ENCODE assay signal across 17 mouse cellular contexts in genomic region chr3:144638110-144638509, GRCm38 (mm10).
"Had no signal": no experiment of that assay in that cellular context is flagged by ENCODE, and none has a peak within 500 bp of the region (broad histone marks: within the 10 kb centered on the region; RNA-seq: fewer than 3 reads in every experiment).

No protein-coding gene starts in this region.

- DNase-seq: retina, postnatal 1 day; right cerebral cortex, adult 18-20 months; right cerebral cortex, postnatal 14 days; right cerebral cortex, postnatal 25 days; right cerebral cortex, postnatal 4 days; spleen, adult 18-20 months; thymus, adult 18-20 months; thymus, adult 2 months; thymus, postnatal 14 days; thymus, postnatal 25 days; thymus, postnatal 36 days; thymus, postnatal 4 days had no signal

- H3K9me3 ChIP-seq: neural tube, embryonic 13.5 days; neural tube, embryonic 15.5 days; stomach, embryonic 15.5 days had no signal

- H3K4me3 ChIP-seq: neural tube, embryonic 12.5 days; neural tube, embryonic 13.5 days; neural tube, embryonic 15.5 days; stomach, embryonic 15.5 days had no signal

- H3K36me3 ChIP-seq: neural tube, embryonic 12.5 days; neural tube, embryonic 13.5 days; neural tube, embryonic 15.5 days; stomach, embryonic 15.5 days had no signal

- H3K4me2 ChIP-seq: neural tube, embryonic 12.5 days; neural tube, embryonic 13.5 days; neural tube, embryonic 15.5 days; stomach, embryonic 15.5 days had no signal

- H3K9ac ChIP-seq: neural tube, embryonic 12.5 days; neural tube, embryonic 13.5 days; neural tube, embryonic 15.5 days; stomach, embryonic 15.5 days had no signal

- H3K27ac ChIP-seq: neural tube, embryonic 12.5 days; neural tube, embryonic 13.5 days; neural tube, embryonic 15.5 days; stomach, embryonic 15.5 days; stomach, postnatal 0 days had no signal

- H3K27me3 ChIP-seq: neural tube, embryonic 12.5 days; neural tube, embryonic 13.5 days; neural tube, embryonic 15.5 days; stomach, embryonic 15.5 days had no signal
